Comparison of ENCODE assay signal across 8 mouse cellular contexts in the genomic region with DNA sequence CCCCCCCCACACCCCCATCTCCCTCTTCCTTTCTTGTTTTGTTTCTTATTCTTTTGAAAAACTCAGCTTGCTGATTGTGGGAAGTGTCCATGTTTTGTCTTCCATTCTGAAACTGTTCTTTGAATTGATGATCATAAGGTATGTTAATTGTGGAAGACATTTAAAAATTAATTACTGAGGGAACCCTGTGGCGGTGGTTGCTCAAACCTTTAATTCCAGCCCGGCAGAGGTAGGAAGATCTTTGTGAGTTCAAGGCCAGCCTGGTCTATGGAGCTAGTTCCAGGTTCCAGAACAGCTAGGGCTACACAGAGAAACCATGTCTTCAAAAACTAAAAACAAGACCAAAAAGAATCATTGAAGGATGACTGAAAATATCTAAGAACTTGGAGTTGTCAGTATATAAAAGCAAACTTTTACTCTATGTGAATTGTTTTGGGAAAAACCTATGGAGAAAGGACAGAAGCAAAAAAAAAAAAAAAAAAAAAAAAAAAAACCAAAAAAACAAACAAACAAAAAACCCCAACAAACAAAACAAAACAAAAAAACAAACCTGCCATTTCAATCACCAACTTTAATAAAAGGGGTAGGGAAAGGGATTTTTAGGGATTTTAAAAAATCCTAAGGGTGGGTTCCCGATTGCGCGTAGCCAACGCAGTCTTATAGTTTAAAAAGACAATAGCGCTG. TPM values are rescaled to one million over a fixed set of nuclear protein-coding genes. Genes with fewer than 3 reads are reported as not detected.
DNase-seq lines count a peak whose midpoint lies in the region; ATAC-seq and TF ChIP-seq lines count a peak whose summit lies in the region.

No protein-coding gene starts in this region.

- H3K9me3 ChIP-seq in hindbrain, embryonic 16.5 days (ENCODE audit: control insufficient read depth, low read length), result no peaks in the 10 kb centered on the region
- no peaks in the 10 kb centered on the region for H3K9me3 ChIP-seq in midbrain, postnatal 0 days (ENCODE audit: low read length)

- ATAC-seq in hindbrain, embryonic 16.5 days, result no peak
- no peak for ATAC-seq in midbrain, postnatal 0 days (ENCODE audit: low FRiP score)

- peak overlapping the region; percentile 43 for H3K4me2 ChIP-seq in hindbrain, embryonic 16.5 days (ENCODE audit: low read length)
- peak overlapping the region; percentile 45 for H3K4me2 ChIP-seq in midbrain, postnatal 0 days (ENCODE audit: low read depth, low read length, poor library complexity, severe bottlenecking)

- intact Hi-C loops in left cerebral cortex, adult 2 months (cut with DNase I), result loop anchor here (1.0 kb wide), 1 partner anchor 11 kb away; the partner anchor contains the start of gene Morf4l1

- H3K36me3 ChIP-seq in hindbrain, embryonic 16.5 days (ENCODE audit: control insufficient read depth, insufficient read depth, low read length), result no peaks in the 10 kb centered on the region
- no peaks in the 10 kb centered on the region for H3K36me3 ChIP-seq in midbrain, postnatal 0 days (ENCODE audit: insufficient read depth, low read length)

- H3K27me3 ChIP-seq in hindbrain, embryonic 16.5 days (replicated peaks; ENCODE audit: control insufficient read depth, insufficient read depth, low read length), result no peaks in the 10 kb centered on the region
- no peaks in the 10 kb centered on the region for H3K27me3 ChIP-seq in midbrain, postnatal 0 days (ENCODE audit: insufficient read depth, low read length)

- H3K27ac ChIP-seq in left cerebral cortex, adult 2 months, result no peak overlapping the region
- no peak overlapping the region for H3K27ac ChIP-seq in hindbrain, embryonic 16.5 days (ENCODE audit: low read depth, low read length)
- H3K27ac ChIP-seq in midbrain, postnatal 0 days (ENCODE audit: low read depth, low read length), result no peak overlapping the region

- TF ChIP-seq CTCF in left cerebral cortex, adult 2 months (IDR thresholded peaks at IDR 0.05), result no peak
- TF ChIP-seq CTCF in midbrain, postnatal 0 days (IDR thresholded peaks at IDR 0.05), result no peak

- H3K4me1 ChIP-seq in hindbrain, embryonic 16.5 days (ENCODE audit: control insufficient read depth, insufficient read depth, low read depth, low read length), result no peaks in the 10 kb centered on the region; the same call in 1 of the 2 replicates
- H3K4me1 ChIP-seq in midbrain, postnatal 0 days (ENCODE audit: insufficient read depth, low read length), result no peaks in the 10 kb centered on the region

- H3K9ac ChIP-seq in hindbrain, embryonic 16.5 days (ENCODE audit: low read depth, low read length), result no peak overlapping the region
- no peak overlapping the region for H3K9ac ChIP-seq in midbrain, postnatal 0 days (replicated peaks; ENCODE audit: low read length, poor library complexity, severe bottlenecking)

- DNase-seq in left cerebral cortex, adult 2 months (ENCODE audit: extremely low spot score in 1 of 2, low spot score in 2 of 2), result no peak
- no peak for DNase-seq in left cerebral cortex, adult 9 months (ENCODE audit: low spot score in 2 of 2)
- DNase-seq in embryo, embryonic 9.5 days (ENCODE audit: extremely low spot score), result peak; percentile 43
- no peak for DNase-seq in midbrain, postnatal 0 days (ENCODE audit: low spot score)
- DNase-seq in frontal cortex, postnatal 14 days (ENCODE audit: low spot score in 2 of 2), result no peak
- no peak for DNase-seq in cerebellum, postnatal 36 days
- DNase-seq in urinary bladder, adult 2 months (ENCODE audit: low spot score), result no peak

- 9% methylated on average over 7 of the region's 7 CpGs for WGBS in hindbrain, embryonic 16.5 days
- 15% methylated on average over 7 of the region's 7 CpGs for WGBS in midbrain, postnatal 0 days

- H3K4me3 ChIP-seq in left cerebral cortex, adult 2 months, result peak overlapping the region; percentile 51
- peak overlapping the region; percentile 27 for H3K4me3 ChIP-seq in hindbrain, embryonic 16.5 days (ENCODE audit: low read length)
- peak overlapping the region; percentile 29; the same call in 1 of the 2 replicates for H3K4me3 ChIP-seq in midbrain, postnatal 0 days (ENCODE audit: low read depth, low read length)

RNA-seq across cellular contexts. Expression of gene Morf4l1, which starts 11.0 kb away (rescaled TPM):
- total RNA-seq in left cerebral cortex, adult 2 months (2021), result 100 to 1,000 TPM; 422 to 465 TPM
- polyA plus RNA-seq in hindbrain, embryonic 16.5 days (2015; fragmentation: Nextera tagmentation; extraction: Ambion mirVana), result 538 and 570 TPM in 2 replicates
- total RNA-seq in midbrain, postnatal 0 days (2014; rRNA removed), result 241 and 283 TPM in 2 replicates
- 652 and 688 TPM in 2 replicates for polyA plus RNA-seq in midbrain, postnatal 0 days (2015; fragmentation: Nextera tagmentation; extraction: Ambion mirVana)
- 399 and 411 TPM in 2 replicates for polyA plus RNA-seq in urinary bladder, adult 2 months (2012; rRNA removed)

RNA-seq across cellular contexts. Expression of gene Adamts7, which starts 37.3 kb away (rescaled TPM):
- total RNA-seq in left cerebral cortex, adult 2 months (2021), result under 1 TPM; 0.29 to 0.63 TPM
- polyA plus RNA-seq in hindbrain, embryonic 16.5 days (2015; fragmentation: Nextera tagmentation; extraction: Ambion mirVana), result 4.9 and 9.4 TPM in 2 replicates
- total RNA-seq in midbrain, postnatal 0 days (2014; rRNA removed), result 8.9 and 12.5 TPM in 2 replicates
- 2.5 and 3.1 TPM in 2 replicates for polyA plus RNA-seq in midbrain, postnatal 0 days (2015; fragmentation: Nextera tagmentation; extraction: Ambion mirVana)
- 5.9 and 6.4 TPM in 2 replicates for polyA plus RNA-seq in urinary bladder, adult 2 months (2012; rRNA removed)
